Mouse (Mus musculus): ENCODE measurements around the gene Fignl2. TPM values are rescaled to one million over a fixed set of nuclear protein-coding genes. Genes with fewer than 3 reads are reported as not detected.
A peak's percentile ranks its signal among the peaks of the same experiment; 100 is the strongest.

Gene Fignl2
- polyA plus RNA-seq, 1 experiment from 2014 or later: 0.25 TPM

DNA sequence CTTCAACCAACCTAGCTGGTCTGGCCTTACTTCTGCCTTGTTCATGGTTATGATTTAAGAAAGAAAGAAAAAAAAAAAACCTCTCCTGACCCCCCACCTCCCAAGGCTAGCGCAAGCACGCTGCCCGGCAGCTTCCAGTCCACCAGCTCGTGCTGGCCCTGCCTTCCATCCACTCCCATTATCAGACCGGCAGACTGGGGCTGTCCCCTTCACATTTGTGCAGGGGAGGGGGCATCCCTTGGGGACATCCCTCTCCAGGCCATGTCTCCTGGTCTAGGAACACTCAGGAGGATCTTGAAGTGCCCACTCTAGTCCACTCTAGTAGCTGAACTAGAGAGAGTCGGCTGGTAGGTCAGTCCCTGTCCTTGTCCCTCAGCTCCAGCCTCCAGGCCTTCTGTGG is 33.8 kb downstream of the Fignl2 start:
- no peak for ATAC-seq
- 45% methylated on average over 6 of the region's 6 CpGs for WGBS (ENCODE audit: insufficient replicate concordance)

DNA sequence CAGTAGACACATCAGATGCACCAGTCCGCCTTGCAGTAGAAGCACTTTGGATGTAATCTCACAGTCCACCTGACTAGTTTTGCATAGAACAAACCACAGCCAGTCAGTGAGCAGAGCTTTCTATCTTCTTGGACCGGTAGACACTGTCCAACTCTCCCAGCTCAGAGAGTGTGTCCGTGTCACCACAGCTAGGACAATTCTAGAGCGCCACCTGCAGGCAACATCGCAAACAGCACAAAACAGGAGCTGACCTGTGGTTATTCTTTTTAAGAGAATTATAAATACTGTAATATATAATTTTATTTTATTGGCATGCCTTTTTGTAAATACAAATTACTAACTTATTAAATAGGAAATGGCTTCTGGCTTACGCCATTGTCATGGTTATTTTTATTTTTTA is 35.8 kb downstream of the Fignl2 start:
- H3K9me3 ChIP-seq (replicated peaks): no peaks in the 10 kb centered on the region
- H3K27me3 ChIP-seq (replicated peaks): peaks cover 90% of the 10 kb centered on the region
- ATAC-seq: no peak
- WGBS (ENCODE audit: insufficient replicate concordance): 17% methylated on average over 6 of the region's 6 CpGs
- no peak overlapping the region for H3K4me3 ChIP-seq
- H3K4me1 ChIP-seq: peaks cover 11% of the 10 kb centered on the region; the same call in 1 of the 2 replicates
- no peak overlapping the region for H3K27ac ChIP-seq
- H3K36me3 ChIP-seq: no peaks in the 10 kb centered on the region
- H3K9ac ChIP-seq: no peak overlapping the region
- H3K4me2 ChIP-seq: no peak overlapping the region

More for the DNA sequence above, 33.8 kb downstream of the Fignl2 start:
- Histone ChIP-seq H3K4me2 (no peak overlapping the region), H3K36me3 (no peaks in the 10 kb centered on the region), H3K9ac (no peak overlapping the region), H3K27me3 (replicated peaks) (peaks cover 93% of the 10 kb centered on the region), H3K27ac (no peak overlapping the region), H3K4me3 (no peak overlapping the region), H3K9me3 (replicated peaks) (no peaks in the 10 kb centered on the region), H3K4me1 (peaks cover 11% of the 10 kb centered on the region; the same call in 1 of the 2 replicates)

- no peak overlapping the region for H3K27ac ChIP-seq
- no peak overlapping the region for H3K4me2 ChIP-seq
- H3K27me3 ChIP-seq (replicated peaks): peaks cover 89% of the 10 kb centered on the region
- H3K9ac ChIP-seq: no peak overlapping the region
- WGBS (ENCODE audit: insufficient replicate concordance): 36% methylated on average over 6 of the region's 6 CpGs
- ATAC-seq: no peak
- H3K9me3 ChIP-seq (replicated peaks): no peaks in the 10 kb centered on the region
- no peaks in the 10 kb centered on the region for H3K36me3 ChIP-seq
- H3K4me3 ChIP-seq: no peak overlapping the region
- H3K4me1 ChIP-seq: peaks cover 9% of the 10 kb centered on the region; the same call in 1 of the 2 replicates
Measured at GRCm38 (mm10) chr15:101041966-101042365, 36.4 kb downstream of the Fignl2 start.

GRCm38 (mm10) chr15:101039651-101040050 is 38.7 kb downstream of the Fignl2 start:
- 44% methylated on average over 17 of the region's 17 CpGs for WGBS (ENCODE audit: insufficient replicate concordance)
- no peaks in the 10 kb centered on the region for H3K36me3 ChIP-seq
- no peaks in the 10 kb centered on the region for H3K9me3 ChIP-seq (replicated peaks)
- no peak overlapping the region for H3K9ac ChIP-seq
- no peak overlapping the region for H3K27ac ChIP-seq
- H3K4me3 ChIP-seq: no peak overlapping the region
- no peak overlapping the region for H3K4me2 ChIP-seq
- peaks cover 76% of the 10 kb centered on the region for H3K27me3 ChIP-seq (replicated peaks)
- no peaks in the 10 kb centered on the region for H3K4me1 ChIP-seq
- no peak for ATAC-seq

DNA sequence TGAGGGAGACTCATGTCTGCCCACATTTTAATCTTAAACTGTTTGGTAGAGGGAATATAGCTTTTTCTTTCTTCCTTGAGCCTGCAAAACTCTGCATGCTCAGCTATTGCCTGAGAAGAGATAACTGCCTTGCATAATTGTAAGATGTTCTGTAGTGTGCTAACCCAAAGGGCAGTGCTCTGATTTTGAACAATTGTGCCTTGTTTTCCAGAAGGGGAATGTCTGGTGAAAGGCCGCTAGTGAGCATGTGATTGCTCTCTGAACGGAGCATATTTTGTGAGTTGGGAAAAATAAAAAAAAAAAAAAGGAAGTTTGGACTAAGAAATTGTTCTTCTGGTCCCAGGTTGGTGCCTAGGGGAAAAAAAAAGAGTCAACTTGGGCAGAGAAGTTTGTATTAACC is 49.4 kb downstream of the Fignl2 start:
- H3K4me1 ChIP-seq: no peaks in the 10 kb centered on the region
- no peak overlapping the region for H3K9ac ChIP-seq
- no peaks in the 10 kb centered on the region for H3K36me3 ChIP-seq
- no peak overlapping the region for H3K27ac ChIP-seq
- H3K4me2 ChIP-seq: no peak overlapping the region
- peaks cover 38% of the 10 kb centered on the region for H3K27me3 ChIP-seq (replicated peaks)
- ATAC-seq: no peak
- no peak overlapping the region for H3K4me3 ChIP-seq
- 67% methylated on average over 2 of the region's 2 CpGs for WGBS (ENCODE audit: insufficient replicate concordance)
- H3K9me3 ChIP-seq (replicated peaks): no peaks in the 10 kb centered on the region

DNA sequence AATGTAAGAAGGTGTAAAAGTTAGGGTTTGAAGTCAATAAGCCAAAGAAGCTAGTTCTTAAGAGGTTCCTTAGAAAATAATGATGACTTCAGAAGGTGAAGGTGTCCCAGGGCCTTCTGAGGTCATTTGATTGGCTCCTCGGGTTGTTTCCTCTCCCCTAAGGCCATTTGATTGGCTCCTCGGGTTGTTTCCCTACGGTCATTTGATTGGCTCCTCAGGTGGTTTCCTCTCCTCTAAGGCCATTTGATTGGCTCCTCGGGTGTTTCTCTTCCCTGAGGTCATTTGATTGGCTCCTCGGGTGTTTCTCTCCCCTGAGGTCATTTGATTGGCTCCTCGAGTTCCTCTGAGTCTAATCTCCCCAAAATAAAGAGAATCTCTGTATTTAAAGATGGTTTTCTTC is 67.0 kb downstream of the Fignl2 start:
- no peak overlapping the region for H3K9ac ChIP-seq
- no peak overlapping the region for H3K4me2 ChIP-seq
- H3K9me3 ChIP-seq (replicated peaks): no peaks in the 10 kb centered on the region
- H3K36me3 ChIP-seq: no peaks in the 10 kb centered on the region
- no peak overlapping the region for H3K4me3 ChIP-seq
- ATAC-seq: no peak
- H3K27ac ChIP-seq: no peak overlapping the region
- WGBS (ENCODE audit: insufficient replicate concordance): 60% methylated on average over 6 of the region's 6 CpGs
- no peaks in the 10 kb centered on the region for H3K4me1 ChIP-seq
- peaks cover 17% of the 10 kb centered on the region for H3K27me3 ChIP-seq (replicated peaks)

DNA sequence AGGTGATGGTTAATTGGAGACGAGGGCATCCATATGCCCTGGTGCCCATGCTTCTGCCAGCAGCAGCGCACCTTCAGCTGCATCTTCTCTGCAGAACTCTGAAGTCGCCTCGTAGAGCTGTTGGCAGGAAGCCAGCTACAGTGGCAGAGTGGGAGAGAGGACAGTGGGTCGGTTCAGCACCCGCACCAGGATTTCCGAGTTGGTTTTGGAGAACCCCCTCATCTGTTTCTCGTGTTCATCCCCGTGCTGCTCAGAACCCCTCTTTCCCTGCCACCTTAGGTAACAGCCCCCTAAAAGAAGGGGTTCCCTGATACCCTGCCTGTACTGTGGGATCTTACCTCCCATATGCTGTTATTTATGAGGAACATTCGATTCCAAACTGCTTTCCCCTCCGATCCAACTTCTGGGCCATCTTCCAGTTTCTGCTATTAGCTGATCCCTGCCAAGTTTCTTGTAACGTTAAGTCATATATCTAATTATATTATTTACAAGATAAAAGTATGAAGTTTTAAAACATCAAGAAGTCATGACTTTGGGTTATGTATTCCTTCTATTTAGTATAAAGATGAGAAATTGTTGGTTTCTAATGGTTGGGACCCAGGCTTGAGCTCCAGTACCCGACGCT is 69.9 kb downstream of the Fignl2 start:
- H3K4me1 ChIP-seq: no peaks in the 10 kb centered on the region
- H3K4me3 ChIP-seq: no peak overlapping the region
- H3K4me2 ChIP-seq: no peak overlapping the region
- no peak for ATAC-seq
- 73% methylated on average over 14 of the region's 14 CpGs for WGBS (ENCODE audit: insufficient replicate concordance)
- H3K9me3 ChIP-seq (replicated peaks): no peaks in the 10 kb centered on the region
- H3K9ac ChIP-seq: no peak overlapping the region
- peaks cover 40% of the 10 kb centered on the region for H3K27me3 ChIP-seq (replicated peaks)
- H3K27ac ChIP-seq: no peak overlapping the region
- no peaks in the 10 kb centered on the region for H3K36me3 ChIP-seq

- H3K4me1 ChIP-seq: no peaks in the 10 kb centered on the region
- no peak overlapping the region for H3K9ac ChIP-seq
- ATAC-seq: no peak
- H3K4me2 ChIP-seq: peak overlapping the region; percentile 53; the same call in 1 of the 2 replicates
- no peak overlapping the region for H3K27ac ChIP-seq
- peaks cover 52% of the 10 kb centered on the region for H3K27me3 ChIP-seq (replicated peaks)
- no peak overlapping the region for H3K4me3 ChIP-seq
- H3K36me3 ChIP-seq: no peaks in the 10 kb centered on the region
- H3K9me3 ChIP-seq (replicated peaks): no peaks in the 10 kb centered on the region
- WGBS (ENCODE audit: insufficient replicate concordance): 53% methylated on average over 7 of the region's 7 CpGs
Measured at GRCm38 (mm10) chr15:101007236-101007635, 71.1 kb downstream of the Fignl2 start.

GRCm38 (mm10) chr15:101006251-101007040 is 71.9 kb downstream of the Fignl2 start:
- Histone ChIP-seq H3K27me3 (replicated peaks) (peaks cover 56% of the 10 kb centered on the region), H3K4me2 (peak overlapping the region; percentile 53), H3K4me3 (peak overlapping the region; percentile 42), H3K9me3 (replicated peaks) (no peaks in the 10 kb centered on the region), H3K9ac (no peak overlapping the region), H3K36me3 (no peaks in the 10 kb centered on the region), H3K4me1 (no peaks in the 10 kb centered on the region), H3K27ac (no peak overlapping the region)
- 11% methylated on average over 14 of the region's 15 CpGs for WGBS (ENCODE audit: insufficient replicate concordance)
- no peak; the same call in 1 of the 2 replicates for ATAC-seq

DNA sequence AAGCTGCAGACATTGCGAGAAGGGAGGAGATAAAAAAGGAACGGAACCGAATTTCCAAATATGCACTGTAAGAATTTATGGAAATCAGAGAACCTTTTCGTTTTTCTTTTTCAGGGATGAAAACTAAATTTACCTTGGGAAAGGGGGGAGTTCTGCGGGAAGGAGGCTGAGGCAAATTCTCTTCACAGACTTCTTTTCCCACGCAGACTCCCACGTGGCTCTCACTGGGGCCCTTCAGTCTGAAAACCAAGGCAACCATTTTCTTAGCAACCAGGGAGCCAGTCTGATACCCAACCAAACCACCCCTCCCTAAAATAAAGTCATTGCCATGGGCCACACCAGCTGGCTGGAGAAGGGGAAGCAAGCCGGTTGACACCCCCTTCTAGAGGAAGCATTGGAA is 72.7 kb downstream of the Fignl2 start:
- peaks cover 56% of the 10 kb centered on the region for H3K27me3 ChIP-seq (replicated peaks)
- 65% methylated on average over 8 of the region's 8 CpGs for WGBS (ENCODE audit: insufficient replicate concordance)
- H3K9ac ChIP-seq: no peak overlapping the region
- H3K27ac ChIP-seq: no peak overlapping the region
- no peak overlapping the region for H3K4me3 ChIP-seq
- no peaks in the 10 kb centered on the region for H3K4me1 ChIP-seq
- ATAC-seq: no peak
- H3K9me3 ChIP-seq (replicated peaks): no peaks in the 10 kb centered on the region
- no peaks in the 10 kb centered on the region for H3K36me3 ChIP-seq
- H3K4me2 ChIP-seq: no peak overlapping the region

GRCm38 (mm10) chr15:101004538-101004937 is 73.8 kb downstream of the Fignl2 start:
- WGBS (ENCODE audit: insufficient replicate concordance): 60% methylated on average over 3 of the region's 3 CpGs
- H3K4me3 ChIP-seq: no peak overlapping the region
- no peak overlapping the region for H3K9ac ChIP-seq
- no peak overlapping the region for H3K27ac ChIP-seq
- no peak for ATAC-seq
- no peaks in the 10 kb centered on the region for H3K4me1 ChIP-seq
- no peaks in the 10 kb centered on the region for H3K36me3 ChIP-seq
- no peaks in the 10 kb centered on the region for H3K9me3 ChIP-seq (replicated peaks)
- H3K4me2 ChIP-seq: no peak overlapping the region
- peaks cover 60% of the 10 kb centered on the region for H3K27me3 ChIP-seq (replicated peaks)

- Histone ChIP-seq H3K36me3 (no peaks in the 10 kb centered on the region), H3K9me3 (replicated peaks) (no peaks in the 10 kb centered on the region), H3K4me1 (no peaks in the 10 kb centered on the region), H3K27me3 (replicated peaks) (peaks cover 54% of the 10 kb centered on the region), H3K9ac (no peak overlapping the region), H3K4me2 (no peak overlapping the region), H3K4me3 (no peak overlapping the region), H3K27ac (no peak overlapping the region)
- no peak for ATAC-seq
- WGBS (ENCODE audit: insufficient replicate concordance): 70% methylated on average over 3 of the region's 3 CpGs
Measured at GRCm38 (mm10) chr15:101002466-101002865, 75.9 kb downstream of the Fignl2 start.
